Mouse (Mus musculus) olfactory bulb, adult 2 months (tissue): Measurements from ENCODE around the gene Cyp2w1. TPM values are rescaled to one million over a fixed set of nuclear protein-coding genes. Genes with fewer than 3 reads are reported as not detected.
A peak's percentile ranks its signal among the peaks of the same experiment; 100 is the strongest.

Experiments used
- H3K27ac ChIP-seq: fragments of 200-500 bp; 2 replicates; pipeline ENCODE4 v1.5.1; 2012; ENCODE audit warnings: low read depth, low read length; ENCODE audit not compliant: insufficient read depth
- H3K4me1 ChIP-seq: fragments of 200-500 bp; 2 replicates; pipeline ENCODE4 v1.6.1; 2012; ENCODE audit warnings: low read length; ENCODE audit not compliant: control insufficient read depth, insufficient read depth
- H3K4me3 ChIP-seq: fragments of 200-500 bp; 2 replicates; pipeline ENCODE4 v1.5.1; 2012; ENCODE audit warnings: mild to moderate bottlenecking, low read depth, low read length, moderate library complexity; ENCODE audit not compliant: insufficient read depth
- CTCF ChIP-seq: fragments of 200-500 bp; IDR thresholded peaks from 2 replicates; pipeline ENCODE4 v1.5.1; 2012; ENCODE audit warnings: low read depth, mild to moderate bottlenecking, low read length, moderate library complexity; ENCODE audit not compliant: insufficient read depth
- POLR2A ChIP-seq: fragments of 200-500 bp; IDR thresholded peaks from 2 replicates; pipeline ENCODE4 v1.6.1; 2012; ENCODE audit warnings: mild to moderate bottlenecking, low read depth, low read length, moderate library complexity; ENCODE audit not compliant: insufficient read depth
- WGBS: fragments of 180-500 bp; shearing (Covaris S2); methylation state at CpG from one replicate; pipeline ENCODE4 v1.1.7; 2018; 5-methylcytosine and 5-hydroxymethylcytosine counted together
- polyA plus RNA-seq: library from polyadenylated mRNA; stranded (reverse); fragments of >200 nt; gene quantifications from 2 replicates; pipeline ENCODE4 v1.2.4, GENCODE M21; 2012; ENCODE audit warnings: low replicate concordance; ENCODE audit not compliant: missing spikeins, insufficient read depth, insufficient read length

The Cyp2w1 gene
- polyA plus RNA-seq, 1 experiment, result not detected

DNA sequence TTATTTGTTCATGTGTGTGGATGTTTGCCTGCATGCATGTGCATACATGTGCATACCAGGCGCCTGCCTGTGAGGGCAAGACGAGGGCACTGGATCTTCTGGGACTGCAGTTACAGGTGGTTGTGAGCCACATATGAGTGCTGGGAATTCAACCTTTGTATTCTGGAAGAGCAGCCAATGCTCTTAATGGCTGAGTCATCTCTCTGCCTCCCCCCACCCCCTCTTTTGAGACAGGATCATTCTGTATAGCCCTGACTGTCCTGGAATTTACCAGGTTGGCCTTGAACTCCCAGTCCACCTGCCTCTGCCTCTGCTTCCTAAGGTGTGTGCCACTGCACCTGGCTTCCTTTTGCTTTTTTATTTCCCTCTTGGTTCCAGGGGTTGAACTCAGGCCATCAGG is 22.4 kb downstream of the Cyp2w1 start:
- WGBS, result 85% methylated on average over 2 of the region's 2 CpGs
- TF ChIP-seq POLR2A (no peak), CTCF (no peak)
- no peak overlapping the region for H3K27ac ChIP-seq
- peaks cover 34% of the 10 kb centered on the region for H3K4me1 ChIP-seq
- no peak overlapping the region for H3K4me3 ChIP-seq

DNA sequence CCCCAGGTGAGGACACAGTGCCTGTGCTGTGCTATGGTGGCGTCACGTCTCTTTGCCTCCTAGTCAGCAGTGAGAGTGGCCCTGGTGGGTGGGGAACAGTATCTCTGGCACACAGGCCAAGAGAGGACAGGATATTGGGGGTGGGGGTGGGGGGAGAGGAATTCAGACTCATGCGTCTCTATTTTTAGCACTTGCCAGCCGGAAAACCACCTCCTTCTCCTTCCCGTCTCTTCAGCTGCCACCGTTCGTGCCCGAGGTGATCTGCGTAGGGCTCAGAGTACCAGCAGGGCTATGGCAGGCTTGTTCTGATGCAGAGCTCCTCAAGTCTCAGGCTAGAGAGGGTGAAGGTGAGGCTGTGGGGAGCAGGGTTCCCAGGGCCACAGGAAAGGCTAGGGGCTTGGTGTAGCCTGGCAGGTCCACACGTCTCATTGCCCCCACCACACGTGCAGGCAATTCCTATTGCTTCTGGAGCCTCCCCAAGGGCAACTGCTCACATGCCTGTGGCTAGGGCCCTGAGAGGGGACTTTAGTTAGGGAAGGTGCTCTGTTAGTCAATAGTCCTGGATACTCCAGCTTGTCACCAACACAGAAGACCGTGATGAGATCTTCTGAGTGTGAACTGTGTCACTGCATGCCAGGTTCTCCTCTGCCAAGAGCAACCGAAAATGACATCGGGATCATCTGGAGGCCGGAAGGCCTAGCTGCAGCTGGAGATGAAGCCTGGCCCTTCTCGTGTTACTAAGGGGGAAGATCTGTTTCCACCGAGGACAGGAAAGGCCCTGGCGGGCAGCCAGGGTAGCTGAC is 25.3 kb downstream of the Cyp2w1 start, which contains the start of gene Gpr146:
TSS of gene Gpr146 (plus strand) at position 230 of the 803 bp plus-strand sequence.
- Histone ChIP-seq H3K4me3 (no peak within 1 kb of the TSS), H3K4me1 (peaks cover 43% of the 10 kb centered on the region), H3K27ac (no peak within 1 kb of the TSS)
- 50% methylated on average over 18 of the region's 18 CpGs for WGBS
- TF ChIP-seq CTCF (no peak), POLR2A (no peak)

DNA sequence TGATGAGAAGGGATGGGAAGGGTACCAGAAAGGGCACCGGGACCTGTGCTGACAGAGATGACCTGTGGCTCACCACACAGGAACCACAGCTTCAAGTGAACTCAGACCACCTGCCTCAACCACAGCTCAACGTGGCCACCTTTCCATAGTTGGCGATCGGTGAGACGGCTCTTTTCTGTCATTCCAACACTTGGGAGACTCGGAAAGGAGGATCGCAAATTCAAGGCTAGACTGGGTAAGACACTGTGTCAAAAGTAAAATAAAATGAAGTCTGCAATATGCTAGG is 25.8 kb downstream of the Cyp2w1 start:
- 92% methylated on average over 7 of the region's 7 CpGs for WGBS
- peaks cover 46% of the 10 kb centered on the region for H3K4me1 ChIP-seq
- H3K27ac ChIP-seq, result no peak overlapping the region
- no peak overlapping the region for H3K4me3 ChIP-seq
- TF ChIP-seq CTCF (no peak), POLR2A (no peak)

DNA sequence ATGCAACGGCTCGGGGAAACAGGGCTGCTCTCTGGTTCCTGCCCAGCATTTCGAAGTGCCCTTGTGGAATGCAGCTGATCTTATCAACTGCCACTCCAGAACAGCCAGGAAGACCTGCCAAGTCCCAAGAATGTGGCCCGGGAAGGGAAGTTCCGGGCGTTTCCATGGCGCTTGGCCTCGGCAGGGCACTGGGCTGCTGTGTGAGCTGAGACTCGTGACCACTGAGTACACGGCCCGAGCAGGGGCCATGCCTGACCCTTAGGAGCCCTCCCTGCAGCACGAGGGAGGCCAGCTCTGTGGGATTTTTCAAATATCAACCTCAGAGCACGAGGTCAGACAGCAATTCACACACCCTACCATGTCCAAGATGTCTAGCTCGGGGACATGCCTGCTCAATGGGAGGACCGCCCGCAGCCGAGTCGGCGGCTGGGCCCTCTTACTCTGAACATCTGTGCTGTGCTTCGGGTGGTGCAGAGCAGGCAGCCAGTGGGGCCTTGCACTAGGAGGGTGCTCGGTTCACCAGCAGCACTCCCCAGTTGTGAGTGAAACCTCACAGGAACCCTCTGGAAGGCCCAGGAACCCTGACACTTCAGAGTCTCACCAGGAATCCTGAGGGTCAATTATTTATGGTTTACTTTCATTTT is 26.7 kb downstream of the Cyp2w1 start:
- 72% methylated on average over 21 of the region's 21 CpGs for WGBS
- peak overlapping the region; percentile 59 for H3K27ac ChIP-seq
- TF ChIP-seq POLR2A (no peak), CTCF (no peak)

DNA sequence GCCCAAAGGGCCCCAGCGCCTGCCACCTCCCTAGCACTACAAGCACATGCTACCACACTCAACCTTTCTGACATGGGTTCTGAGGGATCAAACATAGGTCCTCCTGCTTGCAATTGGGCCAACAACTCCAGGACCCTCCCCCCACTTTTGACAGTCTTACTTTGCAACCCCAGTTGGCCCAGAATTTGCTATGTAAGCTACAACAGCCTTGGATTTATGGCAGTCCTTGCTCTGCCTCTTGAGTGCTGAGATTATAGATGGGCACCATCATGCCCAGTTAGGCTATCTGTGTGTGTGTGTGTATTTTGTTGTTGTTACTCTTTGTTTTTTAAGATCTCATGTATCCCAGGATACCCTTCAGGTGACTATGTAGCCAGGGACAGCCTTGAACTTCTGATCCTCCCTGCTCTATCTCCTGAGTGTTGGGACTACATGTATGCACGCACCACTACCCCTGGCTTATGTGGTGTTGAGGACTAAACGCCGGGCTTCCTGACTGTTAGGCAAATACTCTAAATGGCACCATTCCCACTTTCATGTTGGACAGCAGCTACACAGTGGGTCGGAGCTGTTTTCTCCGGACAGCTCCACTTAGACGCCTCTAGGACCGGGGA is 27.5 kb downstream of the Cyp2w1 start:
- Histone ChIP-seq H3K4me1 (peaks cover 51% of the 10 kb centered on the region), H3K27ac (peak overlapping the region; percentile 24; the same call in 1 of the 2 replicates), H3K4me3 (peak overlapping the region; percentile 68)
- 34% methylated on average over 8 of the region's 8 CpGs for WGBS
- TF ChIP-seq CTCF, result no peak
- no peak for TF ChIP-seq POLR2A

More for the DNA sequence above, 26.7 kb downstream of the Cyp2w1 start:
- Histone ChIP-seq H3K4me3 (no peak overlapping the region), H3K4me1 (peaks cover 51% of the 10 kb centered on the region)

DNA sequence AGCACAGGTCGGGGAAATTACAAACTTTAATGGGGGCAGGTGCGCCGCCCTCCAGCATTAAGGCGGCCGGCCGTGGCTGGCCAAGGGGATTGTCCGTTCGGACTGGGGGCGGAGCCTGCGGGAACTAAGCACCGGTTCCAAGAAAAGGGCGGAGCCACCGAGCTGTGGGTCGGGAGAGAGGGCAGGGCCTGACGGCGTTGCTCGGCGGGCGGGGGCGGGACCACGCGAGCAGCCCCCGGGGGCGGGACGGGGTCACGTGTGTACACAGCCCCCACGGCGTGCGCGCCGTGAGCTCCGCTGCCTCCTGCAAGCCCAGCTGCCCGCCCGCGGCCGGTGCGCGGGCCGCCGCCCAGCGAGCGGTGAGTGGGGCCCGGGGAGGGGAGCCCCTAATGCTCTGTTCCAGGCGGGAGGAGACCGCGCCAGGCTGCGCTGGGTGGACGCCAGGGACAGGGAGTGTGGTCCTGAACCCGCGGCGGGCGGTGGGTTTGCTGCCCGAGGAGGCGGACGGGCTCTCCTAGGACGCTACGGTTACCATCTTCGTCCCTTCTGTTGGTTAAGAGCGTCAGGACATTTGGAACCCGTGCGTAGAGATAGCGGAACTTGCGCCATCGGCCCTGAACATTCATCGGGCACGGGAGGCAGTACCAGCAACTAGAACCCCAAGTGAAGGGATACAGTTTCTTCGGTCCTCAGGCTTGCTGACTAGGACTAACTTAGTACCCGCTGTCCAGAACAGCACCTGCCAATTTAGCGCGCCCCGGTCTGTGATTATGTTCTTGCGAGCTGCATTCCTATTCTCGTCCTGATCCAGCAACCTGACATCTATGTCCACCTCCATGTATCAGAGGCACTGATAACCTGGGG is 28.2 kb downstream of the Cyp2w1 start:
- Histone ChIP-seq H3K4me1 (peaks cover 51% of the 10 kb centered on the region), H3K4me3 (peak overlapping the region; percentile 68), H3K27ac (peak overlapping the region; percentile 24; the same call in 1 of the 2 replicates)
- WGBS, result 4% methylated on average over 73 of the region's 73 CpGs
- TF ChIP-seq CTCF (no peak), POLR2A (no peak)

DNA sequence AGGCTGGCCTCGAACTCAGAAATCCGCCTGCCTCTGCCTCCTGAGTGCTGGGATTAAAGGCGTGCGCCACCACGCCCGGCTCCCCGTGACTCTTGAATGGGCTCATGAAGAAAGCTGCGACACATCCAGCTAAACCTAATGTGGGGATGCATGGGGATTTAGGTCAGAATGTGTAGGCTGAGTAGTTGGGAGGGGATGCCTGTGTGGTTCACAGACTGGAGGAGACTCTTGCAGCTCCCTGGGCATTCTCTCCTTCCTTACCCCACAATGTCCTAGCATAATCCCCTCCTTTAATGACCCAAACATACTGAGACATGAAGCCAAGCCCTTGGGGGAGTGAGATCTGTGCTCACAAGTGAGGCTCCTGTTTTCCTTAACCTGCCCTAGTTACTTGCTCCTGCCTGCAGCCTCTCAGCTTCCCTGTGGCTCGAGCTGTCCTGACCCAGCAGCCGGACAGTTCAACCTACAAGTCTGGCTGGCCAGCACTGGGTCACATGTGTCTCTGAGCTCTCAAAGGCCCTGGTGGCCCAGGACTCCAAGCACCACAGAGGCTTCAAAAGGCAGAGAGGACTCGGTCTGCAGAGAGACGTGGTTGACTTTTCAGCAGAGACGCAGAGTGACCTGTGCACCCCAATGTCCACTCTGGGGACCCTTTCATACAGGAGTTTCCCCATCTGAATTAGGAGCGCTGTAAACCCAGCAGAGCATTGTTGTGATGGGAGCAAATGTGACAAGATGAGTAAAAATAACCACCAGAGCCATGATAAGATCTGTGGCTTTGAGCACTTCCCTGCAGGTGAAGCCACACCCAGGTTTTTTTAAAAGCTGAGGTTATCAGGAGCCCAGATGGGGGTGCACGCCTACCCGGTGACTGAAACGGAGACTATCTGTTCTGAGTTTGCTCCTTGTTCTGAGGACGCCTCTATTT is 29.4 kb downstream of the Cyp2w1 start:
- Histone ChIP-seq H3K4me1 (peaks cover 51% of the 10 kb centered on the region), H3K4me3 (no peak overlapping the region), H3K27ac (peak overlapping the region; percentile 59)
- WGBS, result 63% methylated on average over 18 of the region's 18 CpGs
- TF ChIP-seq CTCF (no peak), POLR2A (no peak)

DNA sequence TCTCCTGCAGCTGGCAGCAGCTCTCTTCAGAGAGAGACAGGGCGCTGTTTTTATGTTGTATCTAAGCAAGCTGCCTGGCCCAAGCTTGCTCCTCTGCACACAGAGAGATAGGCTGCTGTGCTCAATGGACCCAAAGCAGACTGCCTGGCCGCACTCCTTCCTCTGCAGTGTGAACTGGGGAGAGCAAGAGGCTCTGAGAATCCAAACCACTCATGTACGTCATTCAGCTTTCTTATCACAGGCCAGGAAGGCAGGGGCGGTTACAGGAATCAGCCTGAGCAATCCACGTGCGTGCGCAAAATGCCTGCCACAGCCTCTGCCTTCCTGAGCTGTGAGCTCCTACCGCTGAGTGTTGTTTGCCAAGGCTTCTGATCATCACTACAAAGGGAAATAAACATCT is 30.3 kb downstream of the Cyp2w1 start:
- Histone ChIP-seq H3K4me1 (peaks cover 50% of the 10 kb centered on the region), H3K27ac (peak overlapping the region; percentile 22), H3K4me3 (no peak overlapping the region)
- 33% methylated on average over 8 of the region's 8 CpGs for WGBS
- no peak for TF ChIP-seq CTCF
- TF ChIP-seq POLR2A, result no peak
